Mouse (Mus musculus) midbrain, embryonic 11.5 days (tissue): ENCODE results near the gene Fahd1. TPM values are rescaled to one million over a fixed set of nuclear protein-coding genes. Genes with fewer than 3 reads are reported as not detected.

ENCODE experiments used
- ATAC-seq: fragments of 200-750 bp; cut with Nextera tagmentation; 2 replicates; pipeline ENCODE4 v1.8.0; 2017; ENCODE audit warnings: moderate TSS enrichment, moderate library complexity; ENCODE audit not compliant: low FRiP score
- DNase-seq: peaks from one replicate; pipeline ENCODE4 v3.0.0; 2015; ENCODE audit warnings: low spot score; ENCODE audit errors: missing footprints
- H3K27ac ChIP-seq: fragments of 300-500 bp; sonication (generic); 2 replicates; pipeline ENCODE4 v1.5.1; 2014; ENCODE audit warnings: low read depth, low read length
- H3K27me3 ChIP-seq: fragments of 300-500 bp; sonication (generic); 2 replicates; pipeline ENCODE4 v1.6.1; 2014; ENCODE audit warnings: mild to moderate bottlenecking, low read length, moderate library complexity, mixed read lengths; ENCODE audit not compliant: control insufficient read depth, insufficient read depth
- H3K36me3 ChIP-seq: fragments of 300-500 bp; sonication (generic); 2 replicates; pipeline ENCODE4 v1.6.1; 2014; ENCODE audit warnings: mild to moderate bottlenecking, low read length, moderate library complexity, mixed read lengths; ENCODE audit not compliant: control insufficient read depth, insufficient read depth
- H3K4me1 ChIP-seq: fragments of 300-500 bp; sonication (generic); 2 replicates; pipeline ENCODE4 v1.6.1; 2014; ENCODE audit warnings: low read length; ENCODE audit not compliant: control insufficient read depth, insufficient read depth
- H3K4me2 ChIP-seq: fragments of 300-500 bp; sonication (generic); 2 replicates; pipeline ENCODE4 v1.6.1; 2014; ENCODE audit warnings: mild to moderate bottlenecking, moderate library complexity
- H3K4me3 ChIP-seq: fragments of 300-500 bp; sonication (generic); 2 replicates; pipeline ENCODE4 v1.5.1; 2014; ENCODE audit warnings: low read depth, low read length
- H3K9ac ChIP-seq: fragments of 300-500 bp; sonication (generic); 2 replicates; pipeline ENCODE4 v1.6.1; 2014; ENCODE audit warnings: low read length
- H3K9me3 ChIP-seq: fragments of 300-500 bp; sonication (generic); 2 replicates; pipeline ENCODE4 v1.6.1; 2016; ENCODE audit warnings: low read length; ENCODE audit not compliant: control insufficient read depth
- WGBS: fragments of 180-500 bp; shearing (Covaris S2); extraction: QIAGEN DNeasy Blood & Tissue Kit; methylation state at CpG from one replicate; pipeline ENCODE4 v1.1.7; 2014; 5-methylcytosine and 5-hydroxymethylcytosine counted together
- polyA plus RNA-seq: library from polyadenylated mRNA; unstranded; fragments of >200 nt; fragmentation: Nextera tagmentation; extraction: Ambion mirVana; gene quantifications from 2 replicates; pipeline ENCODE4 v1.2.1, GENCODE M21; 2014

Gene Fahd1
- polyA plus RNA-seq, 1 experiment from 2014 or later = 18.8 TPM

DNA sequence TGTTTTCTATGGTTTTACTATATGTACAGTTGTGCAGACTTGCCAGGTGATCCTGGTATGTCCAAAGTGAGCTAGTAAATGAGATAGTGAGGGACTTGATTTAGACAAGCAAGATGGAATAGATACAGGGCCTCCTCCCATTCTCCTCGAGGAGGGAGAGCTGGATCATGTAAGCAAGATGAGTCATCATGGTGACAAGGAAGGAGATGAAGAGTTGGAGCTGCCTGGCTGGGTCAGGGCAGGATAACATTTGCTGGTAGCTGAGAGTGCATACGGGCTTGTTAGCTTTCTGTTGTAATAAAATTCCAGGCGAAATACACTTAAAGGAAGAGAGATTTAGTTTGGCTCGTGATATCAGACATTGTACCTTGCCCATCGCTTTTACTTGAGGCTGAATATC, 9.8 kb downstream of the Fahd1 start:
- no peaks in the 10 kb centered on the region for H3K36me3 ChIP-seq
- no peak for ATAC-seq

DNA sequence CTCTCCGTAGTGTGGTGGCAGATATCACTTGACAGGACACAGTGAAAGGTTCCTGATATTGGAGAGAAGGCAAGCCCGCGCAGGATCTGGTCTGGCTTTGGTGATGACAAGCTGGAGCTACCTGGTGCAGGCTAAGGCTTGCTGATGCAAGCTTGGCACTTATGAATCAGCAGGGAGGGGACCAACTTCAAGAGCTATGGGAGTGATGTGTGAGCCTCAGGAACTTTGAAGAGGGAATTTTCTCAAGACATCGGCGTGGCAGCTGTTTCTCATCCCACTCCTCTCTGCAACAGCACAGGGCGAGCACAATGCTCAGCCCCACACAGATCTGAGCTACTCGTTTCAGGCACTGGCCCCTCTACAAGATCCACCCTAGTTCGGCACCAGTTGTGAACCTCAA, 10.3 kb downstream of the Fahd1 start, which contains the start of gene Hagh:
Gene Hagh (plus strand): TSS at position 302 of the 400 bp plus-strand sequence.
- ATAC-seq = no peak
- 63% methylated on average over 8 of the region's 8 CpGs for WGBS

More for the DNA sequence above, 9.8 kb downstream of the Fahd1 start:
- Histone ChIP-seq H3K27ac (no peak overlapping the region), H3K4me2 (no peak overlapping the region), H3K4me1 (no peaks in the 10 kb centered on the region), H3K9me3 (no peaks in the 10 kb centered on the region), H3K4me3 (no peak overlapping the region), H3K9ac (no peak overlapping the region), H3K27me3 (no peaks in the 10 kb centered on the region)
- DNase-seq = no peak
- WGBS = 75% methylated on average over 5 of the region's 5 CpGs

DNA sequence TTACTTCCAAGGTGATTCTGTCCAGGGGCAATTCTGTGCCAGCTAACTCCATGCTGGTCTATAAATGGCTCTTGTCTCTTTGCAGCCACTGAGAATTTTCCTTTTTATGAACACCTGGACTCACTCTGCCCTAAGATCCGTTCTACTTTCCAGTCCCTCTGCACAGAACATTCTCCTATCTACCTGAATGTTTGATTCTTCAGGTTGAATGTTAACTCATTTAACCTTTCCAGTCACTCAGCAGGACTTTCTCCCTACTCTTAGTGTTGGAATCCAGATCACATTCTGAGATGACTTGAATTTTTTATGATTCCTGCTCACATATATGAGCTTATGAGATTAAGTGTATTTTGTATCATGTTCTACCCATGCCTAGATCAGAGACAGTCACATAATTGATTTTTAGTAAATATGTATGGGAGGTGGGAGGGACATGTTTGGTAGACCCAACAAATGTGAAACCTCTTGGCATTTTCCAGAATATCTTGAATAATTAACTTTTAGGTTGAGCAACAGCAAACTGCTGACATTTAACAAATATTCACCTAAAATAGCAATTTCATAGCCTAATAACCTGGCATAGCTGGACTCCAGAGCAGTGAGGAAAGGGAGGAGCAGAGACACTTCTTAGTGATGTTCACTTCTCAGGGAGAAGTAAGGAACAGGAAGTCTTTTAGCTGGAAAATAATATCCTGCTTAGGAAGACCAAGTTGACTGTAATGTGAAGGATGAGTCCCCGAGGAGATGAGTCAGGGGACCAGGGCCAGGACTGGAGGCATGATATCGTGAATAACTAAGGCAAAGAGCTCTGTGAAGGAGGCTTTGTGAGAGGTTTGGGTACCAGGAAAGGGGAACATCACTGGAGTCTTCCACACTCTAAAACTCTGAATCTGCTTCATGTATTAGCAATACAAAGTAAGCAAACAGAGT, 28.5 kb downstream of the Fahd1 start:
- Histone ChIP-seq H3K4me1 (no peaks in the 10 kb centered on the region), H3K36me3 (no peaks in the 10 kb centered on the region), H3K27ac (no peak overlapping the region), H3K9ac (no peak overlapping the region), H3K4me3 (no peak overlapping the region), H3K27me3 (no peaks in the 10 kb centered on the region), H3K9me3 (no peaks in the 10 kb centered on the region), H3K4me2 (no peak overlapping the region)
- 62% methylated on average over 3 of the region's 3 CpGs for WGBS
- DNase-seq (no peak), ATAC-seq (no peak)

More for the DNA sequence above, 10.3 kb downstream of the Fahd1 start, which contains the start of gene Hagh:
- no peaks in the 10 kb centered on the region for H3K4me1 ChIP-seq
- H3K9ac ChIP-seq = no peak within 1 kb of the TSS
- no peak for DNase-seq
- H3K4me3 ChIP-seq = no peak within 1 kb of the TSS
- H3K27me3 ChIP-seq = no peaks in the 10 kb centered on the region
- H3K27ac ChIP-seq = no peak within 1 kb of the TSS
- H3K36me3 ChIP-seq = no peaks in the 10 kb centered on the region
- H3K9me3 ChIP-seq = no peaks in the 10 kb centered on the region
- H3K4me2 ChIP-seq = no peak within 1 kb of the TSS

GRCm38 (mm10) chr17:24819469-24819868, 30.7 kb downstream of the Fahd1 start:
- no peak overlapping the region for H3K4me3 ChIP-seq
- H3K4me2 ChIP-seq = no peak overlapping the region
- DNase-seq = no peak
- no peaks in the 10 kb centered on the region for H3K4me1 ChIP-seq
- H3K27ac ChIP-seq = no peak overlapping the region
- 79% methylated on average over 2 of the region's 2 CpGs for WGBS
- H3K9me3 ChIP-seq = no peaks in the 10 kb centered on the region
- H3K27me3 ChIP-seq = no peaks in the 10 kb centered on the region
- ATAC-seq = no peak
- H3K36me3 ChIP-seq = no peaks in the 10 kb centered on the region
- H3K9ac ChIP-seq = no peak overlapping the region

GRCm38 (mm10) chr17:24818172-24818571, 32.0 kb downstream of the Fahd1 start:
- WGBS = 49% methylated on average over 6 of the region's 6 CpGs
- H3K4me3 ChIP-seq = no peak overlapping the region
- H3K4me2 ChIP-seq = no peak overlapping the region
- no peaks in the 10 kb centered on the region for H3K9me3 ChIP-seq
- H3K36me3 ChIP-seq = no peaks in the 10 kb centered on the region
- ATAC-seq (no peak), DNase-seq (no peak)
- H3K9ac ChIP-seq = no peak overlapping the region
- H3K27me3 ChIP-seq = no peaks in the 10 kb centered on the region
- no peak overlapping the region for H3K27ac ChIP-seq
- no peaks in the 10 kb centered on the region for H3K4me1 ChIP-seq

- Histone ChIP-seq H3K36me3 (no peaks in the 10 kb centered on the region), H3K27ac (no peak overlapping the region), H3K4me2 (no peak overlapping the region), H3K9ac (no peak overlapping the region), H3K9me3 (no peaks in the 10 kb centered on the region), H3K4me1 (no peaks in the 10 kb centered on the region), H3K27me3 (no peaks in the 10 kb centered on the region), H3K4me3 (no peak overlapping the region)
- DNase-seq (no peak), ATAC-seq (no peak)
- WGBS = 25% methylated on average over 1 of the region's 1 CpGs
Observed at GRCm38 (mm10) chr17:24817503-24817902, 32.7 kb downstream of the Fahd1 start.

DNA sequence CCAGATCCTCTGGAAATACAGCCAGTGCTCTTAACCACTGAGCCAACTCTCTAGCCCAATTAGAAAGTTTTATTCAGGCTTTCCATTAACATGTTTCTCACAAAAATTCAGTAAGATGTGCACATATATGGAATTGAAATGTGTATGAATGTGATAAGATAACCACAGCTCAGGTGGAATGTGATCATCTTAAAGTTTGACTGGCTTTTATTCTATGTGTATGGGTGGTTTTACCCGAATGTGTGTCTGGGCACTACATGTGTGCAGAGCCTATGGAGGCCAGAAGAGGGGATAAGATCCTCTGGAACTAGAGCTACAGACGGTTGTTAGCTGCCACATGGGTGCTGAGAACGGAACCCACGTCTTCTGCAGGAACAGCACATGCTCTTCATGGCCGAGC, 34.9 kb downstream of the Fahd1 start:
- no peaks in the 10 kb centered on the region for H3K27me3 ChIP-seq
- no peak for DNase-seq
- no peak overlapping the region for H3K4me3 ChIP-seq
- no peaks in the 10 kb centered on the region for H3K9me3 ChIP-seq
- H3K36me3 ChIP-seq = no peaks in the 10 kb centered on the region
- no peak for ATAC-seq
- H3K4me1 ChIP-seq = no peaks in the 10 kb centered on the region
- no peak overlapping the region for H3K4me2 ChIP-seq
- WGBS = 89% methylated on average over 5 of the region's 5 CpGs
- no peak overlapping the region for H3K27ac ChIP-seq
- H3K9ac ChIP-seq = no peak overlapping the region

DNA sequence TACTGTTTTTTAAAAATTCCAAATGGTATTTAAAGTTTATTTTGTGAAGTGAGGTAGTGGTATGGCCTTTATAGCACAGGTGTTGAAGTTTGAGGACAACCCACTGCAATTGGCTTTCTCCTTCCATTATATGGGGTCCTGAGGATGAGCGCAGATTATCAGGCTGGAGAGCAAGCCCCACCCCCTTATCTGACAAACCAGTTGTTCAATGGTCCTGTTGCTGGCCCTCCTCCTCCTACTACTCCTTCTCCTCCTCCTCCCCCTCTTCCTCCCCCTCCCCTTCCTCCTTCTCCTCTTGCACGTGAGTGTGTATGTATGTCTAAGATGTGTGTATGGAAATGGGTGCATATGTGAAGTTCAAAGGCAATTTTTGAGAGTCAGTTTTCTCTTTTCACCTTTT, 37.9 kb downstream of the Fahd1 start:
- Histone ChIP-seq H3K4me1 (no peaks in the 10 kb centered on the region), H3K4me3 (no peak overlapping the region), H3K9ac (no peak overlapping the region), H3K27me3 (no peaks in the 10 kb centered on the region; the same call in 1 of the 2 replicates), H3K27ac (no peak overlapping the region), H3K4me2 (no peak overlapping the region), H3K36me3 (no peaks in the 10 kb centered on the region), H3K9me3 (no peaks in the 10 kb centered on the region)
- DNase-seq (no peak), ATAC-seq (no peak)
- WGBS = 41% methylated on average over 2 of the region's 2 CpGs

DNA sequence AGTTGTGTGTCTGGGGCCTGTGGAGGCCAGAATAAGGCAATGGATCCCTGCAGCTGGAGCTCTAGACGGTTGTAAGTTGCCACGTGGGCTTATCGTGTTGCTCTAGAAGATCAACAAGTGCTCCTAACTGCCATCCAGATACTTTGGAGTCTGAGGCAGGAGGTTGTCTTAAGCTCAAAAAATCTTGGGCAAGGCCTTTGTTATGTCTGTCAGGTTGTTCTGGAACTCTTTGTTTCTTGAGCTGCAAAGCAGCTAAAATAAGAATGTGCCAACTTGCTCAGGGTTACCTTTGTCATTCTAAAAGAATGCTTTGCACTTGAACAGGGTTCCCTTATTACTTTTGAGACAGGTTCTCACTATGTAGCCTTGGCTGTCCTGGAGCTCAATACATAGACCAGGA, 39.0 kb downstream of the Fahd1 start:
- no peak overlapping the region for H3K4me3 ChIP-seq
- H3K4me2 ChIP-seq = no peak overlapping the region
- ATAC-seq (no peak), DNase-seq (no peak)
- H3K9me3 ChIP-seq = no peaks in the 10 kb centered on the region
- no peak overlapping the region for H3K27ac ChIP-seq
- no peak overlapping the region for H3K9ac ChIP-seq
- WGBS = 86% methylated on average over 3 of the region's 3 CpGs
- H3K36me3 ChIP-seq = no peaks in the 10 kb centered on the region
- H3K4me1 ChIP-seq = no peaks in the 10 kb centered on the region
- H3K27me3 ChIP-seq = no peaks in the 10 kb centered on the region; the same call in 1 of the 2 replicates
